Mouse (Mus musculus): Measurements from ENCODE around the gene Slc2a8. TPM values are rescaled to one million over a fixed set of nuclear protein-coding genes. Genes with fewer than 3 reads are reported as not detected.

Slc2a8 gene
- total RNA-seq, 2 experiments from 2014 or later = 1.3 to 2.0 TPM

DNA sequence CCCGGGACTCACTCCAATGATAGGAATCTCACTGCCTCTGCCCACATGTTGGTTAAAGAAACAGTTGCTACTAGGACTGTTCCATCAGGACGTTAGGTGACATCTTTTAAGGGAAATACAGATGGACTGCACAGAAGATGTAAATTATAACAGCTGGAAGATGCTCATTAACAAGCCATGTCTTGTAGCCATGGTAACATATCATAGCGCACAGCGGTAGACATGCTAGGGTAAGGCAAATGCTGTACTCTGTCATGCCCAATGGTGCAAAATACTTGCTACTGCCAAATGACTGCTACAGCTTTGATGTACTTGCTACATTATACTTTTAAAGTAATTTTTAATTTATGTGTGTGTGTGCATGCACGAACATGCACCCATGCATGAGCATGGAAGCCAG lies 4.8 kb downstream of the Slc2a8 start:
- ATAC-seq (replicated peaks; ENCODE audit: low FRiP score, poor library complexity, severe bottlenecking) = no peak

DNA sequence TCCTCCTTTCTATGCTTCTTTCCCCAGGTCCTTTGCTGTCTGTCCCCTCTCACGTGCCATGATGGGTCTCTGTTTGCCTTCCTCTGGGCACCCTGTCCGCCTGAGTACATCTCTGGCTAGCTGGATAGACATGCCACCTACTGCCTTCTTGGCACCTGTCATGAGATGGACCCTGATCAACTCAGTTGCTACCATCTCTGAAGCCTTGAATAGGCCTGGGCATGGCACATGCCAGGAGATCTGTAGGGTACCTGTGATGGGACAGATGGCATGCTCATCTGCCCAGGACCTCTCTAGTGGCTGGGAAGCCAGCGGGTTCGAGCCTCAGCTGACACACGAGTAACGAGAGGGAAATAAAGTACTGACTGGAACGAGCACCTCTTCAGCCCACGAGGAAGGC lies 7.7 kb downstream of the Slc2a8 start:
- no peak for ATAC-seq (replicated peaks; ENCODE audit: low FRiP score, poor library complexity, severe bottlenecking)

DNA sequence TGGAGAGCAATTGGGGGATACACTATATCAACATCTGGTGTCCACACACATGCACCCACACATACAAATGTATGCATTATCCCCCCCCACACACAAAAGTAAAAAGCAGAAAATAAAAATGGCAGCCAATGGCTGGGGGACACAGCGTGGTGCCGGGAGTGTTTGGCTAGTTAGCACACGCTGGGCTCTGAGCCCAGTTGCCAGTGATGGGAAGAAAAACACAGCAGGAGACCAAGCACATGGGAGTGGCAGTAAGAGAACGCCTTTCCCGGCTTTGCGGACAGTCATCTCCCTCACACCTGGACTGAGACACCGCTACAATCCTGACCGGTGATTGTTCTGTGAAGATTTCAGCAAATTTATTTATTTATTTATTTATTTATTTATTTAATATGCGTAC lies 10.6 kb downstream of the Slc2a8 start:
- ATAC-seq (replicated peaks; ENCODE audit: low FRiP score, poor library complexity, severe bottlenecking) = no peak

DNA sequence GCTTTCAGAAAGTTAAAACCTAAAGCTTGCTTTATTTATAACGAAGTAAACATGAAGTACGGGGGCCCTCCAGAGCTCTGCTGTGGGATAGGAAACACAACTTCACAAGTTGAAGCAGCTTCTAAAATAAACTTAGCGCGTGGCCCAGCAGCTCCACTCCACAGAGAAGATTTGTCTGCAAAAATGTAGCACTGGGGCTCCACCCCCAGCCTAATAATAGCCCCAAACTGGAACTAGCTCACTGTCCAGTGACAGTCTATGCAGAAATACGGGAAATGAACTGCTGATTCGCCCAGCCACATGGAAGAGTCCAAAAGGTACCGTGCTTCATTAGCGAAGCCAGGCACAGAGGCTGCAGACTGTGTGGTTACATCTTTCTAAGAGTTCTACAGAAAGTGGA lies 12.6 kb downstream of the Slc2a8 start:
- no peak for ATAC-seq (replicated peaks; ENCODE audit: low FRiP score, poor library complexity, severe bottlenecking)

DNA sequence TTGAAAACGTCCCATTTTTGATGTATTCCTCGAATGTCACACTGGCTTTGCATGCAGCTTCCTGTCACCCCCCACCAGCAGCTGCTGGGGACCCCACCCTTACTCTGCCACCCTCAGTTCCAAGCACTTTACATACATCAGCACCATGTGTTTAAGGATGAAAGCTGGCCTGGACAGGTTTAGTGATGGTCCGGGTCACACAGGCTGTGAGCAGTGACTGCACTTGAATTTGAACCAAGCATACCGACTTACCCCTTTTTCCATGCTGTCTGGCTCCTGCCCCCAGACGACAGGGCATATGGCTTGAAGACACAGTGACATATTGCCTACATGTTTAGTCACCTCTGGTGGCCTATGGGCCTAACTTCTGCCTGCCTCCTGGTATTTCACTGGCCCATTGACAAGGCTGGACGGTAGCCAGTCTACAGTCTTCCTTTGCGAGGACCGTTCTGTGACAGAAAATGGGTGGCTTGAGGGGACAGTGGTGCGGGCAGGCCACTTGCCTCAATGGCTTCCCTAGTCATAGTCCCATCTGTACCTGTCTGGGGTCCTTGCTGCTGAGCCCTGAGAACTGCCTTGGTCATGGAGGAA lies 13.8 kb downstream of the Slc2a8 start:
- ATAC-seq (replicated peaks; ENCODE audit: low FRiP score, poor library complexity, severe bottlenecking) = no peak

DNA sequence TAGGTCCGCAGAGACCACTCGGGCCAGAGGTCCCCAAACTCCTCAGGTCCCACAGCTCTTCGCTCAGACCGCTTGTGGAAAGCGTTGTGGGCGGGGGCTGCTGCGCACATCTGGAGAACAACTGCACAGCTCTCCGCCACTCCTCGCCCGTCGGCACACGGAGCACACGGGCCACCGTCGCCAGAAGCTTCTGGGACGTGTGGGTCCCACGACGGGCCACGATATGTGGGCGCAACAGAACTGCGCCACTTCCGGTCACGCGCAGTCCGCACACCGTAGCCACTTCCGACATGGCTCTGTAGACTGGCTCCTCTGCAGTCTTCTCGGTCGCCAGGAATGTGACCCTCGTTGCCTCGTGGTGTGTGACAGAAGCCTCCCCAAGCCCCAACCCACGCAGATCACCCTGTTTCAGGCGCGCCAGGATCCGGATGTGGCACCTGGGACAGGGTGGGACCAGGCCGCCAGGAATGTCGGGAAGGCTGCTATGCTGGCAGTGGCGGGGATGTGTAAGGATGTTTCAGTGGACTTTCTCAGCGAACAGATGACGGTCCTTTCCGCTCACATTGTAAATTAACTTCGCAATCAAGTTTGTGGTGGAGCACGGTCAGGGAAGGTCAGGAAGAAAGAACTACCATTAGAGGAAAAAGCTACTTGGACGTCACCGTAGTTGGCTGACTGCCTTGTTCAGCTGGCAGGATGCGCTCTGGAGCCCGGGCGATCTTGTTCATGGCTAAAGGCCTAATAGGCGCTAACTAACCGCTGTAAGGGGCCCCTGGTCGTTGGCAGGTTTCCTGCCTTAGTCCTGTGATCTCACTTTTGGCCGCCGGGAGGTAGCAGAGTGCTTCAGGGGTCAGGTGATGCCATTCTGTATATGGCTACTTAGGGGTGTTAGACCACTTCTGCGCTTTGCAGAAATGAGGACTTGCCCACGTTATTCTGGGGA lies 14.9 kb downstream of the Slc2a8 start:
- ATAC-seq (replicated peaks; ENCODE audit: low FRiP score, poor library complexity, severe bottlenecking) = peak; percentile 82

DNA sequence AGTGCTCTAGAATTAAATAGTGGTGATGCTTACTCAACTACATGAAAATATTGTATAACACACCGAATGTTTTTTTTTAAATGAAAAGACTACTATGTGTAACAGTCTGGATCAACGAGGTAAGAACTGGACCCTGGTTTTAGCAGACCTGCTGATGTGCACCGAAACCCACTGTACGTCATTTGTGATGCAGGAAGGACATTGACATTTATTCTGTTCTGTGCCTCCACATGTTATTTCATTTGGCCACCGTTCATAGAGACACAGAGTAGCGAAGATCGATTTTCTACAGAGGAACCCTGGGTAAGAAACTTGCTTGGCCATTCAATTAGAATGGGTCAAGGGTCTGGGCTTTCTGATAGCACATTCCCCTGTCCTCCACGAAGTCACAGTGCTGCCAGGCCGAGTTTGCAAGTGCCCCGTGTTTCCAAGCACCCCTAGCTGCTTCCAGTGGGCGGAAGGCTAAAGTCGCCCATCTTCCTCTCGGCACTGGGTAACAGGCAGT lies 15.6 kb downstream of the Slc2a8 start:
- ATAC-seq (replicated peaks; ENCODE audit: low FRiP score, poor library complexity, severe bottlenecking) = no peak

DNA sequence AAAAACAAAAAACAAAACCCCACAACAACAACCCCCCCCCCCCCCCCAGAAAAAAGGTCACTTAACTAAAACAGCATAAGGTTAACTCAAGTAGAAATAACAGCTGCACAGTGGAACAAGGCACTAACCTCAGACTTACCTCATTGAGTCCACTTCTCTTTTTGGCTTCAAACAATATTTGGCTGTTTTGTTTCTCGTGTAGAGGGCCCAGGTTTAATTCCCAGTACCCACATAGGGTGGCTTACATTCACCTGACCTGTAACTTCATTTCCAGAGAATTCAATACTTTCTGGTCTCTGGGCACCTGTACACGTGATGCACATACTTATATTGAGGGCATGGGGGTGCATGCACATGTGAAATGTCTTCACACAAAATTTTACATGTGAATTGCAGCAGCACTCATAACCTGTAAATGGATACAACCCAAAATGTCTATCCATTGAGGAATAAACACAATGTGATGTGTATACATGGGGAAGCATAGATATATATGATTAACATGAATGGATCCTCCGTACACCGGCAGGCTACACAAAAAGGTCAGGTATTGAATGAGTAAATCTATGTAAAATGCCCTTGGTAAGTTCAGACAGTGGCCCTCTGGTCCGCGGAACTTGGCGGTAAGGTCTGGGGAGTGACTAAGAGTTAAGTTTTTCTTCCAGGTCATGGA lies 16.2 kb downstream of the Slc2a8 start:
- ATAC-seq (replicated peaks; ENCODE audit: low FRiP score, poor library complexity, severe bottlenecking) = no peak

DNA sequence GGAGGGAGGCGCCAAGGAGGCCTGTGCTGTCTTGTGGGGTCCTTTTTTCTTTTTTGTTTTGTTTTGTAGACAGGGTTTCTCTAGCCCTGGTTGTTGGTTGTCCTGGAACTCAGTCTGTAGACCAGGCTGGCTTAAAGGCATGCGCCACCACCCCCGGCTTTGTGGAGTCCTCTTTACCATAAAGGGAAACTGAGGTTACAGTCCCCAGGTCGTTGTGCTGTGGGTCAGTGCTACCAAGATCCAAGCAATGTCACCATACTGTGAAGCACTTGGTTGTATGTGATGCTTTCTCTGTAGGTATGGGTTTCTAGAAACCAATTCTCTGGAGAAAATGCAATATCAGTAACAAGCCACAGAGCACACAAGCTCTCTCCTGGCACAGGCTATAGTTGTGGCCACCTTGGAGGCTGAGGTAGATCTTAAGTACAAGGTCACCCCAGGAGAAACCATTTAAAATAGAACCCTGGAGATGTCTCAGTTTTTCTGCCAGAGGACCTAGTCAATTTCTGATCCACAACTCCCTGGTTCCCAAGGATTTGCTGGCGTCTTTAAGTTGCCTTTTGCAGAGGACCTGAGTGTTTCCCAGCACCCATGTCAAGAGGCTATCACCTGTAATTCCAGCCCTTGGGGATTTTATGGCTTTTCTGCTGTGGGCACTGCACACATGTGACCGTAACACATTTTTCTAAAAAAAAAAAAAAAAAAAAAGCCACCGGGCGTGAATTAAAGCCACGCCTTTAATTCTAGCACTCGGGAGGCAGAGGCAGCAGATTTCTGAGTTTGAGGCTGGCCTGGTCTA lies 17.0 kb downstream of the Slc2a8 start:
- ATAC-seq (replicated peaks; ENCODE audit: low FRiP score, poor library complexity, severe bottlenecking) = no peak

DNA sequence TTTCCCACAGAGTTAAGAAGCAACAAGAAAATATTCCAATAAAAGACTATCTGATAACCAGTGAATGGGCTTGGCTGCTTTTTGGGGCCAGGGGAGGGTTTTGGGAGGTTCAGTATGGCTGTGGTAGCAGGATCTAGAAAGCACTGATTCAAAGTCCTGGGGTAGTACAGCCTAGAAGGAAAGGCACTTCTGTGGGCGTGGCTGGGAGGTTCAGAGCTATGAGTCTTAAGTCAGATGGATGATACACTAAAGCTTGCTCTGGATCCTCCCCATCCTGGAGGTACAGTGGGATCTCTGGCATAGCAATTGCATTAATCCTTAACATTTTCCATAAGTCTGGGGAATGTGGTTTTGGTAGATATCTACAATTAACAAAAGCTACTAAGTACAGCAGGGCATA lies 17.9 kb downstream of the Slc2a8 start:
- no peak for ATAC-seq (replicated peaks; ENCODE audit: low FRiP score, poor library complexity, severe bottlenecking)

DNA sequence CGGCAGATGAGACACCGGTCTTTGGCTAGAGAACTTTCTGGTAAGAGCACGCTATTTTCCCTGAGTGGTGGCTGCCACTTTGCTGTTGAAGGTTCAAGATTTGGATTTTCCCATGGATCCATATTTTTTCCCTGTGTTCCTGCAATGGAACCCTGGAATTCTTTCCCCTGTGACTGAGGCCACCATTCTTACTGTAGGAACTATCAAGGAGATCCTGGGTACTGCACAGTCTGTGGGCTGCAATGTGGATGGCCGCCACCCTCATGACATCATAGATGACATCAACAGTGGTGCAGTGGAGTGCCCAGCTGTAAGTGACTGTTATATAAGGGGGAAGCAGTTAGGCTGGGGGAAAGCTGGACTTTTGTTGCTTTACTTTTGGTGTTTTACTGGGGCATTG lies 18.3 kb downstream of the Slc2a8 start:
- no peak for ATAC-seq (replicated peaks; ENCODE audit: low FRiP score, poor library complexity, severe bottlenecking)

DNA sequence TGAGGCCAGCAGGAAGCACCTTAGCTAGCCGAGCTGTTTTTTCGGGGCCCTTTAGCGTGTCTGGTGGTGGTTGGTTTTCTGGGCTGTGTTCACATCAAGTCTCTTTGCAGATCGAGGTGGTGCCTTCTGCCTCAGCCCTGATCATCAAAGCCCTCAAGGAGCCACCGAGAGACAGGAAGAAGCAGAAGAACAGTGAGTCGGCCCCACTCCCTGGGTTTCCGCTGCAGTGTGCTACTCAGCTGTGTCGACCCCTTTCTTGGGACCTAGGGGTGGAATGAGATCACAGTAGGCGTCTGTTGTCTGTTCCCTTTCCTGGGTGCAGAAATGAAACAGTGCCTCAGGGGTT lies 19.0 kb downstream of the Slc2a8 start:
- ATAC-seq (replicated peaks; ENCODE audit: low FRiP score, poor library complexity, severe bottlenecking) = no peak

DNA sequence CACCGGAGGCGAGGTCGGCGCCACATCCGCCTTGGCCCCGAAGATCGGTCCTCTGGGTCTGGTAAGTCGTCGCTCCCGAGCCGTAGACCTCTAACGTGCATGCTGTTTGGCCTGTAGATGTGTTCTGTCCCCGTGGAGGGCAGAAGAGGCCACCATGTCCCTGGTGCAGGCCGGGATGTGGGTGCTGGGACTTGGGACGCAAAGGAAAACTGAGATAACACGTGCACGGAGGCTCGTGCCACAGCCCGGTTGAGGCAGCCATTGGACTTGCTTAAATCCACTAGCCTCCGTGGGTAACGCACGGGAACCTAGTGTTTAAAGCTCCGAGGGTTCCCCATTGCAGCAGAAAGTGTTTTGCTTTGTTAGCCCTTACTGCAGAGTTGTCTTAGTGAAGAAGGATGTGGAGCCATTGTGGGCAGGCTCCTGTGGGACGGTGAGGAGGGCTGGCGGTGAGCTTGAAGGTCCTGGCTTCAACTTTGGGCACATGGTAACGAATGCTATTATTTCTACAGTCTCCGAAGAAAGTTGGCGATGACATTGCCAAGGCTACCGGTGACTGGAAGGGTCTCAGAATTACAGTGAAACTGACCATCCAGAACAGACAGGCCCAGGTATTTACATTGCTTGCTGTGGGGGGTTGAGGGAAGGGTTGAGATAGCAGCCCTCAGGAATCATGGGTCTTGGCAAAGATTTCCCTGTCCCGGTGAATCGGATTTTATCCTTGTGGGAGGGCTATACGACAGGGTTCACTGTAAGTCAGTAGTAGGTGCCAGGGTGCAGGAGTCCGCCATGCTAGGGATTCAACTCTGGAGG lies 19.6 kb downstream of the Slc2a8 start:
- no peak for ATAC-seq (replicated peaks; ENCODE audit: low FRiP score, poor library complexity, severe bottlenecking)

DNA sequence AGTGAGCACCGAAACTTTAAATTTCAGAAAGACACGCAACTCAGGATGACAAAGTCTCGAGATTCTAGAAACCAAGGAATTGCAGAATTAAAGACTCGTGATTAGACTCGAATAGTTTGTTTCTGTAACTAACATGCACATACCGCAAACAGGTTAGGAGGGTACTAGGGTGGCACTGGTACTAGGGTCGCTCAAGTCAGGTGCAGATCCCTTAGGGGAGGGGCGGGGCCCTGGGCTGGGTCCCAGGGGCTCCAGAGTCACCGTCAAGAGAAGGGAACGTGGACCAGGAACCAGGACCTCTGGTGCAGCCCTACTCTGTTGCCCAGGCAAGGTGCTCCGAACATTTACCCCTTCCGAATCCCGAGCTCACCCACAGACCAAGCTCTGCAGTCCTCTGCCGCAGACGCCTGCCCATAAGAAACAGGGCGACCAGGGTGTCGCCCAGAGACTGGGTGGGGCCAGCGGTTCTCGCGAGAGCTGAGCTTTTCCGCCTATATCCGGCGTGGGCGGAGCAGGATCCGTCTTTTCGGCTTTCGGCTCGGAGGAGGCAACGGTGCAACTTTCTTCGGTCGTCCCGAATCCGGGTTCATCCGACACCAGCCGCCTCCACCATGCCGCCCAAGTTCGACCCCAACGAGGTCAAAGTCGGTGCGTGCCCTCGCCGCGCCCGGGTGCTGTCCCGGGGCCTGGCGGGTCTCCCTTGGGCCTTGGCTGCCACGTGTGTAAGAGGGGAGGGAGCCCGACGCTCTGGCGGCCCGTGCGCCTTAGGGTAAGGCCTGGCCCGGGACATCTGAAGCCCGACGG lies 20.5 kb downstream of the Slc2a8 start, which contains the start of the genes Rpl12 and Lrsam1:
Gene Rpl12 (plus strand): TSS at position 368 of the 804 bp plus-strand sequence.
Gene Lrsam1 (minus strand): TSS at position 423 of the 804 bp plus-strand sequence.
- peak; percentile 95 for ATAC-seq (replicated peaks; ENCODE audit: low FRiP score, poor library complexity, severe bottlenecking)

DNA sequence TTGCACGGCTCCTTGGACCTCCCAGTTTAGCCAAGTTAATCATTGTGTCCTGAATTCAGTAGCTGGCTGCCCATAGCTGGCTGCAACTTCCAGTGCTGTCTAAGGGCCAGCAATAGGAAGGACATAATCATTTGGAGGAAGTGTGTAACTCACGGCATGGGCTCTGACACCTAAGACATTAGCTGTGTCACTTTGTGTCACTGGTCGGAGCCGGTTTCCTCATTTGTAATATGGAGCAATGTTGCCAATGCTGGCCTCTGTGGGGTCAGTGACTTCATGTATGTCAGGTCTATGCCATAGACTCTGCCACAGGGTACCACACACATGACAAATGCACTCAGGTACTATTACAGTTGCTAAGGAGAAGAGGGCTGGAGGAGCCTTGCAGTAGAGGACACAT lies 21.6 kb downstream of the Slc2a8 start:
- no peak for ATAC-seq (replicated peaks; ENCODE audit: low FRiP score, poor library complexity, severe bottlenecking)

DNA sequence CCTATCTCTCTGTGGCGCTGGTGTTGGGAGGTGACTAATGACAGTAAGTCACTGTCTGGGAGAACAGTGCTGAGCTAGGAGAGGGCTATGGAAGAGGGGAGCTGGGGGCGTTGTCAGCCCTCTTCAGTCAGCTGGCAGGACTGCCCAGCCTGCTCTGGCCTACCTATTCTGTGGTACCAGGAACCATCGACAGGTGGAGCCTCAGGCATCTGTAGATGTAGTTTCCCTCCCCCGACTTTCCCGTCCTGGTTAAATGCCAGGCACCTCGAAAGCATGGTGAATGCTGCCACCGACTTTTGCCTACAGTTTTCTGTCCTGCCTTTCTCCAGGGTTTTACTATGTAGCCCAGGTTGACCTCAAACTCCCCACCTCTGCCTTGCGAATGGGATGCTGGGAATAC lies 24.5 kb downstream of the Slc2a8 start:
- no peak for ATAC-seq (replicated peaks; ENCODE audit: low FRiP score, poor library complexity, severe bottlenecking)

DNA sequence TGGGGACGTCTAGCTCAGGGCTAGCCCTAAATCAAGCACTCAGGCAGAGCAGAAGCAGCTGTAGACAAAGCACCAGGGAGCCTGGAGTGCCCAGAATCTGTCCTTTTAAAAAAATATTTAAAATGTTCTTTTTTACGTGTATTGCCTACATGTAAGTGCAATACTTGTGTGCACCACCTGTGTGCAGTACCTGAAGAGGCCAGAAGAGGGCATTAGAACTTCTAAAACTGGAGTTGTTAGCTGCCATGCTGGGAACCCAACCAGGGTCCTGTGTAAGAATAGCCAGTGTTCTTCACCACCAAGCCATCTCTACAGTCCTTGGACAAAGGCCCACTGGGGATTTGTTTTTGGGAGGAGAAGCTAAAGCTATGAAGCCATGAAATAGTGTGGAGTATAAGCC lies 27.3 kb downstream of the Slc2a8 start:
- ATAC-seq (replicated peaks; ENCODE audit: low FRiP score, poor library complexity, severe bottlenecking) = no peak

DNA sequence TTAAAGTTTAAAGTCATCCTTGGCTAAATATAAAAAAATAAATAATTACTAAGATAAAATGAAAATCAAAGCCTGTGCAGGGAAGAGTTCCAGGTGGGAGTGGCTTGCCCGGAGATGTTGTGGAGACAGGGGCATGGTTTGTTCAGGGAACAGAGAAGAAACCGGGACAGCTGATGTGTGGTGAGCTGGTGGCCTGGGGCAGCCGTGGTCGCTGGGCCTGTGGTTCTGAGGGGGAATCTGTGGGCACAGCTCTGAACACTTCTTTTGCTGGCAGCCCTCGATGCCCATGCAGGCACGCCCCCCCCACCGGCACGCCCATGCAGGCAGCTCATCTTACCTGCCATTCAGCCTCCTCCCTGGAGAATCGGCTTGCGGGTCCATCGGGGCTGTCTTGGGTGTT lies 34.4 kb downstream of the Slc2a8 start:
- no peak for ATAC-seq (replicated peaks; ENCODE audit: low FRiP score, poor library complexity, severe bottlenecking)
